In the genomic region with DNA sequence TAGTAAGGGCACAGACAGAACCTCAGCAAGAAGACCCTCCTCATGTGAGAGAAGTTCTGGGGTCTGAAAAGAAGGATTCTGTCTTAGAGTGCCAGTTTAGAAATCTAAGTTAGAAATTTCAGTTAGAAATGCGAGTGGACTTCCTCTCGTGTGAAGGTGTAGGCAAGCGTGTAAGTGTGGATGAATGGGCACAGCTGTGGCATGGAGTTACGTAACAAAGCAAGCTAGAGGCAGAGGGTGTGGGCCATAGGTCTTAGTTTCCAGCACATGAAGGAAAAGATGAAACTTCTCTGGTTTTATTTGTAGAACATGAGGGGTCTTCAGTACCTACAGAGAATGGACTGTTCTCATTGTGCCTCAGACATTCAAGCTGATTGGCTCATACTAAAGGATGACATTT, we compare ENCODE assay signal across 29 mouse cellular contexts.
DNase-seq lines count a peak whose midpoint lies in the region; ATAC-seq and TF ChIP-seq lines count a peak whose summit lies in the region.
"Had no signal": no experiment of that assay in that cellular context is flagged by ENCODE, and none has a peak within 500 bp of the region (broad histone marks: within the 10 kb centered on the region; RNA-seq: fewer than 3 reads in every experiment).

No protein-coding gene starts in this region.

- H3K27ac ChIP-seq in liver, postnatal 0 days (ENCODE audit: low read depth) = peak overlapping the region; percentile 20; the same call in 1 of the 2 replicates
- H3K27ac ChIP-seq in liver, embryonic 12.5 days = no peak overlapping the region
- no peak overlapping the region for H3K27ac ChIP-seq in lung, embryonic 16.5 days (ENCODE audit: low read length)
- H3K27ac ChIP-seq: embryonic facial prominence, embryonic 10.5 days; embryonic facial prominence, embryonic 15.5 days; forebrain, embryonic 12.5 days; hindbrain, embryonic 13.5 days; limb, embryonic 10.5 days; limb, embryonic 15.5 days; liver, embryonic 14.5 days; macrophage; neural tube, embryonic 13.5 days had no signal

- TF ChIP-seq EP300 in liver, postnatal 0 days (IDR thresholded peaks at IDR 0.05; ENCODE audit: low read depth) = no peak

- no peak overlapping the region for H3K9ac ChIP-seq in liver, postnatal 0 days (replicated peaks)
- no peak overlapping the region for H3K9ac ChIP-seq in liver, embryonic 12.5 days
- no peak overlapping the region for H3K9ac ChIP-seq in lung, embryonic 16.5 days (ENCODE audit: low read length)
- H3K9ac ChIP-seq: embryonic facial prominence, embryonic 15.5 days; forebrain, embryonic 12.5 days; hindbrain, embryonic 13.5 days; limb, embryonic 15.5 days; liver, embryonic 14.5 days; neural tube, embryonic 13.5 days had no signal

- TF ChIP-seq CTCF in liver, postnatal 0 days (IDR thresholded peaks at IDR 0.05; ENCODE audit: low read depth) = no peak

- no peak overlapping the region for H3K4me2 ChIP-seq in liver, postnatal 0 days (ENCODE audit: low read depth, low read length)
- H3K4me2 ChIP-seq in liver, embryonic 12.5 days = no peak overlapping the region
- H3K4me2 ChIP-seq in lung, embryonic 16.5 days (ENCODE audit: low read depth, low read length) = no peak overlapping the region
- H3K4me2 ChIP-seq: embryonic facial prominence, embryonic 15.5 days; forebrain, embryonic 12.5 days; heart, embryonic 11.5 days; hindbrain, embryonic 13.5 days; limb, embryonic 15.5 days; midbrain, embryonic 11.5 days; neural tube, embryonic 13.5 days had no signal

- no peak overlapping the region for H3K4me3 ChIP-seq in liver, postnatal 0 days (ENCODE audit: low read depth, low read length)
- H3K4me3 ChIP-seq in liver, embryonic 12.5 days = no peak overlapping the region
- H3K4me3 ChIP-seq in lung, embryonic 16.5 days (ENCODE audit: low read length) = no peak overlapping the region
- H3K4me3 ChIP-seq: embryonic facial prominence, embryonic 10.5 days; embryonic facial prominence, embryonic 15.5 days; forebrain, embryonic 12.5 days; hindbrain, embryonic 13.5 days; limb, embryonic 10.5 days; limb, embryonic 15.5 days; neural tube, embryonic 13.5 days had no signal

- no peak for ATAC-seq in liver, postnatal 0 days
- no peak for ATAC-seq in liver, embryonic 12.5 days
- peak; percentile 47; the same call in 1 of the 2 replicates for ATAC-seq in lung, embryonic 16.5 days (ENCODE audit: low read depth)
- peak; percentile 80 for ATAC-seq in megakaryocyte, adult 5-6 weeks (ENCODE audit: poor library complexity, severe bottlenecking)
- ATAC-seq: intestine, embryonic 16.5 days; midbrain, embryonic 16.5 days; Patski had no signal

- 53% methylated on average over 4 of the region's 4 CpGs for WGBS in liver, postnatal 0 days (ENCODE audit: insufficient replicate concordance)
- WGBS in liver, embryonic 12.5 days (ENCODE audit: insufficient replicate concordance) = 62% methylated on average over 4 of the region's 4 CpGs
- 54% methylated on average over 4 of the region's 4 CpGs for WGBS in lung, embryonic 16.5 days

- H3K27me3 ChIP-seq in liver, postnatal 0 days (ENCODE audit: insufficient read depth, low read length) = no peaks in the 10 kb centered on the region
- no peaks in the 10 kb centered on the region for H3K27me3 ChIP-seq in liver, embryonic 12.5 days (replicated peaks)
- H3K27me3 ChIP-seq in lung, embryonic 16.5 days (ENCODE audit: control insufficient read depth, insufficient read depth, low read depth, low read length) = no peaks in the 10 kb centered on the region
- H3K27me3 ChIP-seq: embryonic facial prominence, embryonic 15.5 days; forebrain, embryonic 12.5 days; hindbrain, embryonic 13.5 days; limb, embryonic 15.5 days; neural tube, embryonic 13.5 days; Patski had no signal

- no peak for DNase-seq in liver, postnatal 0 days
- no peak for DNase-seq in cerebellum, postnatal 36 days
- no peak for DNase-seq in right cerebral cortex, postnatal 25 days
- DNase-seq in ovary, postnatal 10 days (ENCODE audit: low spot score) = no peak
- DNase-seq: adrenal gland, postnatal 25 days; cerebellum, adult 11-12 months; cerebellum, adult 9-11 months; gastrocnemius, postnatal 10 days; heart, postnatal 4 days; kidney, adult 9 months; layer of hippocampus, adult 9-11 months; retina, postnatal 1 day had no signal

- H3K36me3 ChIP-seq in liver, postnatal 0 days (replicated peaks; ENCODE audit: insufficient read depth, low read length) = no peaks in the 10 kb centered on the region
- no peaks in the 10 kb centered on the region for H3K36me3 ChIP-seq in liver, embryonic 12.5 days
- H3K36me3 ChIP-seq in lung, embryonic 16.5 days (ENCODE audit: control insufficient read depth, insufficient read depth, low read length) = no peaks in the 10 kb centered on the region
- H3K36me3 ChIP-seq: embryonic facial prominence, embryonic 15.5 days; forebrain, embryonic 12.5 days; hindbrain, embryonic 13.5 days; neural tube, embryonic 13.5 days had no signal

- peaks cover 16% of the 10 kb centered on the region for H3K4me1 ChIP-seq in liver, postnatal 0 days (ENCODE audit: insufficient read depth)
- H3K4me1 ChIP-seq in liver, embryonic 12.5 days = peaks cover 20% of the 10 kb centered on the region
- peaks cover 5% of the 10 kb centered on the region for H3K4me1 ChIP-seq in lung, embryonic 16.5 days (replicated peaks; ENCODE audit: control insufficient read depth, insufficient read depth, low read length)
- H3K4me1 ChIP-seq: embryonic facial prominence, embryonic 10.5 days; forebrain, embryonic 12.5 days; hindbrain, embryonic 13.5 days; limb, embryonic 10.5 days; limb, embryonic 15.5 days; neural tube, embryonic 13.5 days had no signal

- H3K9me3 ChIP-seq in liver, postnatal 0 days (ENCODE audit: low read length) = no peaks in the 10 kb centered on the region
- no peaks in the 10 kb centered on the region for H3K9me3 ChIP-seq in liver, embryonic 12.5 days (replicated peaks)
- H3K9me3 ChIP-seq in lung, embryonic 16.5 days (ENCODE audit: control insufficient read depth, low read length) = no peaks in the 10 kb centered on the region
- H3K9me3 ChIP-seq: embryonic facial prominence, embryonic 10.5 days; embryonic facial prominence, embryonic 15.5 days; forebrain, embryonic 12.5 days; hindbrain, embryonic 13.5 days; limb, embryonic 10.5 days; limb, embryonic 15.5 days; neural tube, embryonic 13.5 days had no signal

Comparison
In these comparisons a context has a peak if more than half of its experiments do, and no peak if none do; other contexts are left out.
1. ATAC-seq: peak in lung, embryonic 16.5 days (single experiment) and megakaryocyte, adult 5-6 weeks (single experiment); none in liver, postnatal 0 days (single experiment) and liver, embryonic 12.5 days (single experiment).